Mouse (Mus musculus): Measurements from ENCODE around the gene Zfp444.

Gene Zfp444

DNA sequence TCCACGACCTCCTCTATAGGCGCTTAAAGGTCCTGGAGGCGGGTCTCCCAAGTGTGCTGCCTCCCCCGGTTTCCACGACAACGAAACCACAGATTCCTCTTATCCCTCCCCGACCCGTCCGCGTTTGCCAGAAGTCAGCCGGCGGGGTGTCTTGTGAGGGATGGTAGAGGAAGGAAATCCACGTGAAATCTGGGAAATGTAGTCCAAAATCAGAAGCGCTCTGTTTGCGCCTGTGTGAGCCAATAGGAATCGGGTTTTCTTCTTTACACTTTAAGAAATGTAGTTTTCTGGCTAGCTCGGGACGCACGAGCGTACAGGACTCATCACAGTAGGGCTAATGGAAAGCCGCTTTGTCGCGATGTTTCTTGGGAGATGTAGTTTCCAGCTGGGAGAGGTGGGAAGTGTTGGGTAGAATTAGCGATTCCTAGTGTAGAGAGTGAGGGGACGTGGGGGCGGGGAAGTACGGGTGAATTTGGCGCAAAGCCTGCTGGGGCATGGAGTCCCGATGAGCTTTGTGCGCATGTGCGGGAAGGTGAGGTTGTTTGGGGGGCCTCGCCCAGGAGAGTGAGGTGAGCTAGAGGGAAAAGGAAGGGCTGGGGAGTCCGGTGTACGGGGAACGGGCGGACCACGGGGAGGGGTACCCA, at the start of gene Zfp444:
Gene Zfp444, plus strand, starts transcription at position 221 of the 644 bp plus-strand sequence.
- peak; percentile 91 to 95 for DNase-seq

DNA sequence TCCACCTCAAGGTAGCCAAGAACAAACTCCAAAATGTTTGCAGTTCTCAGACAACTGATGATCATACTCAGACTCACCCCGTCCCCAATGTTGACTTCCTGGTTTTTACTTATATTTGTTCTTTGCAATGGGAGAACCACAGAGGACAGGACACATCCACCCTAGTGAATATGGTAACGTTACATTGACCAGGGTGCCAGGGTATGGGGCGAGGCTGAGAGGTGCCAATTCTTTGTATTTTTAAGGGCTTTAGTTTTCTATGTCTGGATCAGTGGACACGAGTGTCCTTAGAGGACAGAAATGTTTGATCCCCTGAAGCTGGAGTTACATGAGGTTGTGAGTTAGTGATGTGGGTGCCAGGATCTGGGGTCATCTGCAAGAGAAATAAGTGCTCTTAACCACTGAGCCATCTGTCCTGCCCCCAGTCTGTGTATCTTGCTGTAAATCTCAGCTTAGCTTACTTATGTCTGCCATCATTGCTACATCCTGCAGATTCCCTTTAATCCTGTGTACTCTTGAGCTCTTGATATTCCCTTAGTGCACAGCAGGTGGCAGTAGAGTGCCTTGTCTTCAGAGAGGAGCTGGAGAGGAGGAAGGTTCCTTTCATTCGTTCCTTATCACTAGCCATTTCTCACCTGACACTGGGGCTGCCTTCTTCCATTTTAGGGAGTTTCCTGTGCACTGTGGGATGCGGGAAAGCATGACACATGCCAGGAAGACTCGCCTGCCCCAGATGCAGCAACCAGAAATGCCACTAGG, 45.2 kb upstream of the Zfp444 start:
- DNase-seq: peak; percentile 29 to 70

DNA sequence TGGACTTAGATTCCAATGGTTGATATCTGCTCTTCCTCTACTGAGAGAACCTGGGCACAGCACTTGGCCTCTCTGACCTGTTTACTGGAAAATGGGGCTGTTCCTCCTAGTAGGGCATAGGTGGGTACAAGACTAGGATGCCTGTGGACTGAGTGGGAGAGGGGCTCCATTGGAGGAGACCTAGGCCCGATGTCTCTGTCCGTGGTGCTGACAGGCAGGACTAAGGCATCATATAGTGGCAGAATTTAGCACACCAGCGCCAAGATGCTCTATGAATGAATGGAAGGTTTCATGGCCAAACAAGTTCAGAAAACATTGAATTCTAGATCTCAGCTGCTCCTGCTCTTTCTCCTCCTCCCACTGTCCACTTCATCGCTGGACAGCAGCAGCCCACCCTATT, 41.7 kb upstream of the Zfp444 start:
- DNase-seq: no peak

DNA sequence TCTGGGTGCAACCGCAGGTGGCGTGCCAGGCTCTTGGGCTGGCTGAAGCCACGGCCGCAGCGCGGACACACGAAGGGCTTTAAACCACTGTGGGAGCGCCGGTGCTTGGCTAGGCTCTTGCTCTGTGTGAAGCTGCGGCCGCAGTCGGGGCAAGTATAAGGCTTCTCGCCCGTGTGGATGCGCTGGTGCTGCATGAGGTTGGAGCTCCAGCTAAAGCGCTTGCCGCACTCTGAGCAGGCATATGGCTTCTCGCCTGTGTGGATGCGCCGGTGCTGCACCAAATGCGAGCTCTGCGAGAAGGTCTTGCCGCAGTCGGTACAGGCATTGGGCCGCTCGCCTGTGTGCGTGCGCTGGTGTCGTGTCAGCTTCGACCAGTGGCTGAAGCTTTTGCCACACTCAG, 39.4 kb upstream of the Zfp444 start:
- no peak for DNase-seq

DNA sequence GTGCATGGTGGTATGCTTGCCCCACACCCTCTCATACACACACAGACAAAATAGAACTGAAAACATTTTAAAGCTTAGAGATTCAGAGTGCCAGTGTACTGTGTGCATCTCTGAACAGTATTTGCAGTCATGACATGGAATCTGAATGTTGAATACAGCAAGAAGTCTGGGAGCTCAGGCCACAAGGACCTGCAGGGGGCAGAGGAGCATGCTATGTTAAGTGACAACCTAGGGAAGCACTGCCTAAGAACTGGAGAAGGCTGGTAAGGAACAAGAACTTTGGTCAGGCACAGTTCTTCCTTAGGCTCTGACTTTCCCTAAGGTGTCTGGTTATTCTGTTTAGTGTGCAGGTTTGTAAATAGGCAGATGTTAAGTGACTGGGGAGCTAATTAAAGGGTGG, 35.5 kb upstream of the Zfp444 start:
- no peak for DNase-seq

DNA sequence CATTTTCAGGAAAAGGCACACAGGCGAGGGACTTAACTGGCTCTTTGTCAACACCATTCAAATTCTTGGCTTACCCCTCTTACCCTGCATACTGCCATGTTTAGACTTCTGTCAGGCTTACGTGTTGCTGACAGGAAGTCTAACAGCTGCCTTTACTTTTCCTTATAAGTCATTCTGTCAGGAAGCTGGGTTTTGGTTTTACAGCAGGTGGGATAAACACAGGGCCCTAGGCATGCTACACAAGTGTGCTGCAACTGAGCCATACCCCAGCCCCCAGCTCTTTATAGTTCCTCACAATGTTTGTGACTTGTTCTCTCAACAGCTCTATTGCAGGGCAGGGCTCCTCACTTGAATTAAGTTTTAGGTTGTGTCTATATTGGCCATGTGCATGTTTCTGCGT, 32.7 kb upstream of the Zfp444 start:
- no peak for DNase-seq

DNA sequence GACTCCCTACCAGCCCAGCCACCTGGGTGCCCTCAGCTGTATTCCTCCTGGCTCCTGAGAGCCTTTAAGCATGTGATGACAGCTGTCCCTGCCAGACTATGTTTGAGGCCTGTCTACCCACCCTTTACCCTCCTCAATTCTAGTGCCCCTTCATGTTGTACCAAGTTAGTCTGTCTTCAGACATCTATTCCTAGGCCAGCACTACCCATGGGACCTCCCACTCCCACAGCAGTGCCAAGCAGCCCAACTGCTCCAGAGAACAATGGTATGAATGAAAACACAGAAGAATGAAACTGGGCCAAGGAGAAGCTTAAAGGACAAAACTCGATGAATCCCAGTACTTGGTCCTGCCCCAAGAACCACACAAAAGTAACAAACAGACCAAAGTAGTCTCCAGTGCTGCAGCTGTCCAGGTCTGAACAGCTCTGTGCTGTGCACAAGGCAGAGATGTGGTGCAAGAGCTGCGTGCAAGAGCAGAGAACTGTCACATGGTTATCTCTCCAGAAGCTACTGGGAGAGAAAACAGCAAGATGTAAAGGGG, 28.0 kb upstream of the Zfp444 start:
- DNase-seq: no peak

DNA sequence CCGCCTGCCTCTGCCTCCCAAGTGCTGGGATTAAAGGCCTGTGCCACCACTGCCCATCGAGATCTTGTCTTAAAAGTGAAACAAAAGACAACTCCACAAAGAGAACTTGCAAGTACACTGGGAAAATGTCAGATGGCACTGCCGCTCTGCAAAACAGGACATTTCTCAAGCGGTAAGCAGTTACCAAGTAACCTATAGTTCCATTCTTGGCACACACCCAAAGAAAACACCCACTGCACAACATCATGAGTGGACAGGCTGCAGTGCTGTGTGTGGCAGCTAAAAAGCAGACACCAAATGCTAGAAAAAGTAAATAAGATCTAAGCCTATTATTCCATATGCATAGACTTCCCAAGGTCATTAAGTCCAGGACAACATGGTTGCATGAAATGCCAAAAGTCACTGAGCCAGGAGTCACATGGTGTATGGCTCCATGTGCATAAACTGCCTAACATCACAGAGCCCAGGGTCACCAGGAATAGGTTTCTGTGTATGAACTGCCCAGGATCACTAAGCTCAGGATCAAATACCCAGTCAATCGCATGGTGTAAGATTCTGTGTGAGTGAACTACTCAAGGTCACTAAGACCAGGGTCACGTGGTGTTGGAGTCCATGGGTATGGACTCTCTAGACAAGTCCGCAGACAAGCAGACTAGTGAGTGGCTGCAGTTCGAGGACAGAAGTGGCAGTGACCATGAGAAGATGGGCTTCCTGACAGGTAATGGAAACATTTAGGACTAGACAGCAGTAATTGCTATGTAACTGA, 26.4 kb upstream of the Zfp444 start:
- no peak for DNase-seq

DNA sequence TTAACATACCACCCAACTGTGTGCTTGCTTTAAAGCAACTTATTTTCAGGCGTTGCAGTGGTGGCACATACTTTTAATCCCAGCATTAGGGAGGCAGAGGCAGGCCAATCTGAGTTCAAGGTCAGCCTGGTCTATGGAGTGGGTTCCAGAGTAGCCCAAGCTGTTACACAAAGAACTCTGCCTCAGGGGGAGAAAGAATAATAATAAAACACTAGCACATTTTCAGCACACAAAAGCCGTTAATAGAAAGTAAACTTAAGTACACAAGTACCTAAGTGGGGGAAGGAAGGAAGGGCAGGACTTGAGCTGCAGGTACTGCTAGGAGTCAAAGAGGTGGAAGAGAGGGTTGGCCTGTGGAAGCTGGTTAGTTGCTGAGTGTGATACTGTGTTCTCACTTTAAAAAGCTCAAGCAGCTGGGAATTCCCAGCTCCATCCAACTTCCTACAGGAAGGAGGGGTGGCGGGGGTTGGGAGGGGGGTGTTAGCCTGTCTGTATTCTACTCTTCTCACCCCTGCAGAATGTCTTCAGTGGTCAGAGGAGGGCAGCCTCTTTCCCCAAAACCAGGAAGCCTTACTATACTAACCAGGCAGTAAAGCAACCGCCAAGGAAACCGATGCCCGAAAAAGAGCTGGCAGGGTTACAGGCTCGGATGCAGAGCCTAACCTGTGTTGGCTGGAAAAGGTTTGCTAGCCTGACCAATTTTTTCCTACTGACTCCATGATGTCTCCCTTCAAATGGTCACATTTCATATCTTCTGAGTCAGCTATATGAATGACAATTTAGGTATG, 25.6 kb upstream of the Zfp444 start:
- no peak for DNase-seq

DNA sequence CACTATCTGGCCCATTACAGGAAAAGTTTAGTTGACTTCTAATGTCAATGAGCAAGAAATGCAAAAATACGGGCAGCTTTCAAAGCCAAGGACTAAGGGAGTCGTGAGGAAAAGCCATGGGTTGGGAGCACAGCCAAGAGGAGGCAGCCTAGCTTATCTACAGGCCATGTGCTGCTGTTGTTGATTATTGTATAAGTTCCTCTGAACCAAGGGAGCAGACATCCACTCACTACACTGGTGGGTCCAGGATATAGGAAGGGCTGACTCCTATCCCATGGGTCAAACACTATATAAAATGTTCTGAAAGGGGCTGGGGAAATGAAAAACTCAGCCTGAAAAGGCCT, 25.1 kb upstream of the Zfp444 start:
- DNase-seq: no peak

DNA sequence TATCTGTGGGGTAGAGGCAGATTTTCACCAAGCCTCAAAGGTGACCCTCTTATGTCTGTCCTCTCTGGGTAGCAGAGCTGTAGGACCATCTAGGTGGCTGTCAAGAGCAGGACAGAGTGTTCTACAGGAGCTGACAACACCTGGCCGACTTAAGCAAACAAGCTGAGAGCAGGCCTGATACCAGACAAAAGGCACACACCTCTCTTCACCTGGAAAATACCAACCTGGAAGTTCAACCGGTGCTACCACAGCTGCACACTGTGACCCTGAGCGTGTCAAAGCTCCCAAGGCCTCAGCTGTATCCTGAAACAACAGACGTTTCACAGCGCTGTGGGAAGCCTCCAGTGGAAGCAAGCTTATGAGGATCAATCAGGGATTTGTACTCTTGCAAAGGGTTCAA, 24.3 kb upstream of the Zfp444 start:
- no peak for DNase-seq

DNA sequence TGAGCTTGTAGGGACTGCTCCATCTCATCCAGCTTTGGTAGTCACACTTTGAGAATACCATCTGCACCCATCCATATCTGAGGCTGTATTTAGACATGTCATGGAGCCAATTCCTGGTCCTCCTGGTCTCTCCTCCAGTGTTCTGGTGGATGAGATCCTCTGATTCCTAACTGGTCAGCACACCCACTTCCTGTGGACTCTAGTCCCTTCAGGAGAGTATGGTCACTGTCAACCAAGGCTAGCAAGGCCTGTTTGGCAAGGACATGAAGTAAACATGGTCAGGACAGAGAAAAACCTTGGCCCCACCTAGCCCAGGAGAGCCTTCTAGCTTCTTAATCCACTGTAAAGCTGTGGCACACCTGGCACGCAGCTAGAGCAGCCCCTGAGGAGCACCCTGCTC, 20.8 kb upstream of the Zfp444 start:
- DNase-seq: no peak

DNA sequence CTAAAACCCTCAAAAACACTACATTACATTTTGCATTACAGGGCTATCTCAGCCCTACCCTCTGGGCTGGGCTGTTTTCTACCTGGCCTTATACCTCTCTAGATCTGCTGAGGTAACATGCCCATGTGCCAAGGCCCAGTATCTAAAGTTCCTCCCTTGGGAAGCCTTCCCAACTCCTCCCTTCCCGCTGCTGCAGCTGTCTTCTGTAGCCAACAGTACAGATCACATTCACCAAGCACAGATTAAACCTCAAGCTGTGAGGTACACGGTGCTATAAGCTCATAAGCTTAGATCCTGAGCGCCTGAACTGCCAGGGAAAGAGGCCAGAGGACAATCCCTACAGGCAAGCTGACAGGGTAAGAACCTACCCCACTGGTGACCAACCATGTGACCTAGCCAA, 20.0 kb upstream of the Zfp444 start:
- no peak for DNase-seq

DNA sequence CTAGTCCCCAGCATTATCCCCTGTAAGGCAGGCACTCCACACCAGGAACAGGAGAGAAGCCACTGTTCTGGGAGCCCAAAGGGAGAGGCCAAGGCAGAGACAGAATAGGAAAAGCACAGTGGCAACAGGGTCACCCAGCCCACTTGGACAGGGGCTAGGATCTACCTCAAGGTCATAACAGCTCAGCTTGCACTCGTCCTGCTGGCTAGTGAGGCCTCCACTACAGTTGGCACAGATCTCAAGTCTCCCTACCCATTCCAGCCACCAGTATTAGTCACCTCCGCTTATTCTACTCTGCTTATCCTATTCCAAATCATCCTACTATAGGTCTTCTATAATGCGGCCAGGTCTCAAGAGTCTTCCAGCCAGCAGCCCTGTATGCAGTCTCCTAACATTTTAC, 18.9 kb upstream of the Zfp444 start:
- DNase-seq: no peak

DNA sequence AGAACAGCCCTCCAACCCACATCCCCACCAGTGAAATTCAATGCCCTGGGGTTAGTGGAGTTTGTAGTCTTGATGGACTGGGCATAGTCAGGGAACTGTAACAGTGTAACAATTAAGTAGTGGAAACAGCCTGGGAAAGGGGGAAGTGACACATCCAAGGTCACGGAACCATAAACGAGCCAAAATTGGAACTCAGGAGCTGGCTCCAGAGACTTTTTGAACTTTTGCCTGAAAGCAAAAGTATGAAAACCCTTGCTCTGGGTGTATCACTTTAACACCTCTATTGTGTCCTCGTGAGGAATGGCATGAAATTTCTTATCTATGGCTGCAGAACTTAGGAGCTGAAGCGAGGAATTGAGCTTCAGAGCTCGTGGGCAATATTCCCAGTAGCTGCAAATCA, 17.9 kb upstream of the Zfp444 start:
- DNase-seq: no peak

DNA sequence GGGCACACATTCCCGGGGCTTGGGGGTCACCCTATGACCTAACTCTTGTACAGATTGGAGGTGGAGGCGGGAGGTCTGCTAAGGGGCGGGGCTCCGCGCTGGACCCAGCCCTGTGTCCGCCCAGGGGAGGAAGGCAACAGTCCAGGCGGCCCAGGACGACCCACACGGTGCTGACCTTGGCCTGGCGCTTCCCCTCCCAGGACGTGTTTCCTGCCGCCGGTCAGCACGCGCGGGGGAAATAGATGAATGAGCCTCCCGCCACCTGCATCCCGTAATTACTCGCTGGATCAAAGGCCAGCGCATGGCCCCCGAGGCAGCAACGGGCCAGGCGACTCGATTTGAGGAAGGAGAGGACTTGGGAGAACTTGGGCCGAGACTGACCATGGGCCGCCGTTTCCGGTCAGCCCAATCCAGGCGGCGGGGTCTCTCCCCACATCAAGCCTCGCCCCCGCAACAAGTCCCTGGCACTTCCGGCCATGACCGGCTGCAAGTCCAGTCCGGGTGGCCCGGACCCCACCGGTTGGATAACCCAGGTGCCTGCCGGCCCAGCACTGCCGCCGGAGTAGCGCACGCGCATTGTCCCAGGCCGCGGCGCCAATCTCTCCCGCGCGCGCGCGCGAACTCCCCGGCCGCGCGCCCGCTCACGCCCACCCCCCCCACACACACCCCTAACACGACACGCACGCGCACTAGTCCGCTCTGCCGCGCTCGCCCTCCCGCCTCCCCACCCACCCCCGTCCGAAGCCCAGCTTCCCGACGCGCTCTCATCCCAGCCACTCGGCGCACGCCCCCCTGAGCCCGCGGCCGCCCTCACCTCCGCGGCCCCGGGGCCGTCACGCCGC, 16.8 kb upstream of the Zfp444 start:
- DNase-seq: peak; percentile 69 to 71

DNA sequence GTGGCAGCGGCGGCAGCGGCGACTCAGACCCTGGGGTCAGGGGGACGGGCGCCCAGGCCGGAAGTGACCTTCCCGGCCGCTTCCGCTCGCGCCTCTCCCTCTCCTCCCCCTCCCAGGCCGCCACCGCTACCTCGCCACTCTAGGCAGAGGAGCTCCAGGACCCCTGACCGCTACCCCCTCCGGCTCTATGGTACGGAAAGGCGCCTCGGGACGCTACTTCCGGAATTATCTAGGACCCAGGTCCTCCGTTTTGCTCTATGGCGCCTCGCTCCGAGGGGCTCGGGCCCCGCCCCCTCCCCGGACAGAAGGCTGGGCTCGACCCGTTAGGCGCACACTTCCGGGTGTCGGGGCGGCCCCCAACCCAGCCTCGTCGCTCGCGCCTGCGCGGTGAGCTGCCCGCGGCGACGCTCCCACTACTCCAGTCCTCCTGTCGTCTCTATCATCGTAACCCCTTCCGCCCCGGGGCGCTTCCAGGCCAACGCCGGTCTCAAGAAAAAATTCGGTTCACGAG, 16.1 kb upstream of the Zfp444 start, which contains the start of gene Zfp787:
Gene Zfp787, minus strand, starts transcription at position 97 of the 511 bp plus-strand sequence.
- DNase-seq: peak; percentile 92 to 93

DNA sequence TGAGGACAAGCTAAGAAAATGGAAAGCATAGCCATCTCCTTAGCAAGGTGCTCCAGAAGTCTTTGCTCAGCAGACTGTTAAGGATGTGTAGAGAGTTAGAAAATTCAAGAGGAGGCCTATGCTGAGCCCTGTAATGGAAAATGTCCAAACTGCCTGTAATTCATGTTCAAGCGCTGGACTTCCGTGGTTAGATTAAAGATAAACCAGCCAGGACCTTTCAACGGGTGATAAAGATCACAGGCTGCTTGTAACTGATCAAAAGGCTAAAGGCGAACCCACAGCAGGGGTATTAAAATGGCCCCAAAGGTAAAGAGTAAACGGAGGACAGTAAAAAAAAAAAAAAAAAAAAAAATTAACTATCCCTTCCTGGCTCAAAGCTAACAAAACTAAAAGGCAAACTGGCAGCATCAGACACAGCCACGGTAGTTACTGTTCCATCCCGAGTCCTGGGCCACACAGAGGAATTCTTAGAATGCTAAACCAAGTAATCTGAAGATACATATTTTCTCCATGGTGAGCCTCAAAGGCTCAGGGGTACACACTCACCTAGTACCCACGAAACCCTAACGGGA, 15.0 kb upstream of the Zfp444 start:
- DNase-seq: no peak

DNA sequence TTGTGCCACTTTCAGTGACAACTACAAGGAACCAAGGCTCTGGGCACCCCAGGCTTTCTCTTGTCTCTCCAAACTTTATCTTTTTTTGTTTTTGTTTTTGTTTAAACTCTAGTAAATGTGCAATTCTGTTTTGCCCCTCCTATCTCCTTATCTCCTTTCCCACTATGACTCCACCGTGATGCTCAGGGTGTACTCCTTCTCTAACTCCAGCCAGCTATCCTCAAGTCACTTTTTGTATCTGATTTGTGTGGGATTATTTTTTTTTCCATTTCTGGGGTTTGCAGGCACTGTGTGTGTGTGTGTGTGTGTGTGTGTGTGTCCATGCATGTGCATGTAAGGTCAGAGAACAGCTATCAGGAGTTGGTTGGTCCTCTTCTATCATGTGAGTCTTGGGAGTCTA, 14.5 kb upstream of the Zfp444 start:
- no peak for DNase-seq

DNA sequence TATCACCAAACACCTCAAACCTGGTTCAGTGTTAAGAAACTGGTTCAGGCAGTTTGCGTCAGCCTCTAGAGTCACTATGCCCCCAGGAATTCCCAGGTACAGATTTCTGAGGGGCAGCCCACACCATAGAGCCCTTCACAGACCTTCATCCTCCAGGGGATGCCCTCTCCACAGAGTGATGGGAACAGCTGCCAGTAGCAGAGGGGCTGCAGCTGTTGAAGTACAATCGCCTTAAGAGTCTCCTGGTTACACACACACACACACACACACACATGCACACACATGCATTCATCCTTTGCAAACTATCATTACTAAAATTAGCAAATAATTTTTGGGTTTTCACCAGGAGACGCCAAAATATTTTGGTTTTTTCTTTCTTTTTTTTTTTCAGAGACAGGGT, 12.4 kb upstream of the Zfp444 start:
- DNase-seq: no peak

DNA sequence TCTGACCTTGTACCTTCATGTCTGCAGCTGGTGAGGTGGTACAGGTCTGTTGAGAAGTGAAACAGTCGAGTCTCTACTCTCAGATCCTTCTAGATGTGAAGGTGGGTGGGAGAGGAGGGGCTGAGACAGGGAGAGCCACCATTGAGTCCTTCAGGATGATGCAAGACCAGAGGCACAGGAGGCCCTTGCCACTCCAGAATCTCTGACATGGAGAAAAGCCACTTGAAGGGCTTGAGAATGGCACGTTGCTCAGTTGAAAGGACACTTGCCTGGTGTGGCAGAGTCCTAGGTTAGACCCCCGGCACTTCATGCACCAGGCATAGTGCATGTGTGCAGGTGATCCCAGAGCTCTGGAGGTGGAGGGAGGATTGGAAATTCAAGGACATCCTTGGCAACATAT, 10.5 kb upstream of the Zfp444 start:
- no peak for DNase-seq

Measured in spleen, adult 18-20 months (tissue).